Mouse (Mus musculus) thymus, adult 2 months (tissue): ENCODE measurements around the gene Pced1b.

Experiments
- CTCF ChIP-seq: fragments of 200-500 bp; IDR thresholded peaks from 2 replicates; pipeline ENCODE4 v1.5.1; 2012; ENCODE audit warnings: mild to moderate bottlenecking, control low read depth, low read length, moderate library complexity, borderline replicate concordance; ENCODE audit not compliant: control insufficient read depth, poor library complexity, insufficient read depth; ENCODE audit errors: extremely low read depth
- POLR2A ChIP-seq: fragments of 200-500 bp; IDR thresholded peaks from 2 replicates; pipeline ENCODE4 v1.6.1; 2012; ENCODE audit warnings: mild to moderate bottlenecking, low read length, control low read depth, moderate library complexity; ENCODE audit not compliant: control insufficient read depth, poor library complexity, insufficient read depth; ENCODE audit errors: extremely low read depth

- TF ChIP-seq POLR2A: no peak
- TF ChIP-seq CTCF: no peak
Measured at GRCm38 (mm10) chr15:97404998-97405397, 158.1 kb downstream of the Pced1b start.
